Mouse (Mus musculus) gastrocnemius, adult 18-20 months (tissue): ENCODE results near the gene Sun5. TPM values are rescaled to one million over a fixed set of nuclear protein-coding genes. Genes with fewer than 3 reads are reported as not detected.

Experiments used
- DNase-seq: peaks from one replicate; pipeline ENCODE4 v3.0.0; 2021; ENCODE audit warnings: low spot score
- total RNA-seq, 2 experiments: library from RNA; stranded (reverse); gene quantifications; 2 replicates each; pipeline ENCODE4 v1.2.3; 2021

Sun5 gene
- total RNA-seq, 2 experiments from 2014 or later, result not detected

- DNase-seq, result no peak
These were observed 61.0 kb downstream of the Sun5 start for GRCm38 (mm10) chr2:153809921-153810320.

GRCm38 (mm10) chr2:153808841-153809240 lies 62.0 kb downstream of the Sun5 start:
- no peak for DNase-seq

- no peak for DNase-seq
These were observed 62.7 kb downstream of the Sun5 start for GRCm38 (mm10) chr2:153808146-153808545.

GRCm38 (mm10) chr2:153807464-153807863 lies 63.4 kb downstream of the Sun5 start:
- peak; percentile 13 for DNase-seq

Other genes with a start within 250 kb of the Sun5 start
- 1 to 10 TPM; 9.6 to 9.7 TPM for gene Commd7, start 238.3 kb downstream of the Sun5 start, total RNA-seq
- under 1 TPM; 0.34 to 0.90 TPM for gene Dnmt3b, start 221.6 kb downstream of the Sun5 start, total RNA-seq
- gene Dnmt3c, start 174.4 kb downstream of the Sun5 start, total RNA-seq, result not detected
- gene Mapre1, start 129.8 kb downstream of the Sun5 start, total RNA-seq, result 10 to 100 TPM; 31.0 to 36.7 TPM
- gene Efcab8, start 91.2 kb downstream of the Sun5 start, total RNA-seq, result not detected
- not detected for gene Bpifb2, start 4.0 kb upstream of the Sun5 start, total RNA-seq
- not detected for gene Bpifb6, start 29.3 kb upstream of the Sun5 start, total RNA-seq
- not detected for gene Bpifb3, start 47.1 kb upstream of the Sun5 start, total RNA-seq
- gene Bpifb4, start 67.1 kb upstream of the Sun5 start, total RNA-seq, result not detected
- not detected for gene Bpifa6, start 103.9 kb upstream of the Sun5 start, total RNA-seq
- not detected for gene Bpifa2, start 137.2 kb upstream of the Sun5 start, total RNA-seq